Mouse (Mus musculus) c-Kit-positive CD71-positive TER-119-positive erythroid progenitor cells, embryonic 14.5 days (primary cell): ENCODE measurements around the gene Sec31a.
A peak's percentile ranks its signal among the peaks of the same experiment; 100 is the strongest.
"Not testable (repeated sequence)": the region's sequence is repeated elsewhere in the genome, so short reads cannot be mapped to it uniquely, and the experiment has no call there.

Experiments
- DNase-seq: peaks from one replicate; pipeline ENCODE4 v3.0.0-alpha.2; 2013; ENCODE audit warnings: low spot score

Gene Sec31a

DNA sequence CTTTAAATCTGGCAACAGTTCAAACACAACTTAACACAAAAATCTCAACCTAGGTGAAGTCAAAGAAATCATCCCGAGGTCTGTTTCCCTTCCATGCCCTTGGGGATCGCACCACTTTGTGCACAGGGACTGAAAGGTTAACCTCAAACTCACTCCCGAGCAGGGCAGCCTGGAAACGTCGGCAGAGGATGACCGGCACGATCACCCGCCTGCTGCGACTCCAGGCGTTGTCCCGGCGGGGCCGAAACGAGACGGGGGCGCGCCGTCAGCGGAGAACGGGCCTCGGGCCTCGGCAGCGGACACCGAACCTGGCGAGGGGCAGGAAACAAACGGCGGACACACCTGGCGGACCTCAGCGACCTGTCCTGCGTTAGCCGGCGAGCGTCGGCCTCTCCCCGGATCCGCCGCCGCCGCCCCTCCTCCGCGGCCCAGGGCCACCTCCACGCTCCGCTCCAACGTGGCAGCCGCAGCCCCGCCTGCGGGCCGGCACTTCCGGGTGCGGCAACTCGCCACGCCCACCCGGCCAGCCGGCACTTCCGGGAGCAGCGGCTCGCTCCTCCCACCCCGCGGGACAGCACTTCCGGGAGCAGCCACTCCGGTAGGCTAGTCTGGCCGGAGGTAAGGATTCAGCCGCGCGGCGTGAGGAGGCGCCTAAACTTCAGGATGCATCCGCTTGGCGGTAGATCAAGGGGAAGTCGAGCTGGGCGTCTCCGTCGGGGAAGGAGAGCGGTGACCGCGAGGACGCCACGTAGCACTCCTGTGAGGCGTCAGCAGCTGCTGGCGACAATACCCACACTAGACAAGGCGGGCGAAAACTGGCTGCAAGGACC, at the start of gene Sec31a:
Sec31a (minus strand) TSS at position 474 of the 830 bp plus-strand sequence.
- DNase-seq = peak; percentile 87

DNA sequence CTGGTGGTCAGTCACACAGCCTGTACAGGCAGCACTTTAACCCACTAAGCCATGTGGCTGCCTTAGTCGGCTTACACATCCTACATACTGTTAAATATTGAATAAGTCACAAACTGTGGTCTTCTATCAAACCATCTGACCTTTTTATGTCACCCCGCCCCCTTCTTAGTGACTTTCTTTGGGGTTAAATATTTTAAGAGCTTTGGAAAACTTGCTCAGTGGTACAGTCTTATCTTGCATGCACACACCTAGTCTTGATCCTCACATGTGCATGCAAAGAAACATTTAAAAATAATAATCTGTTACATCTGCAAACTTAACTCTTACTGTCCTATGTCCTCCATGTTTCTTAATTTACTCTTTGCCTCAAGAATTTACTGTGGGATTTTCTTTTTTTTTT, 46.3 kb upstream of the Sec31a start:
- DNase-seq = no peak

DNA sequence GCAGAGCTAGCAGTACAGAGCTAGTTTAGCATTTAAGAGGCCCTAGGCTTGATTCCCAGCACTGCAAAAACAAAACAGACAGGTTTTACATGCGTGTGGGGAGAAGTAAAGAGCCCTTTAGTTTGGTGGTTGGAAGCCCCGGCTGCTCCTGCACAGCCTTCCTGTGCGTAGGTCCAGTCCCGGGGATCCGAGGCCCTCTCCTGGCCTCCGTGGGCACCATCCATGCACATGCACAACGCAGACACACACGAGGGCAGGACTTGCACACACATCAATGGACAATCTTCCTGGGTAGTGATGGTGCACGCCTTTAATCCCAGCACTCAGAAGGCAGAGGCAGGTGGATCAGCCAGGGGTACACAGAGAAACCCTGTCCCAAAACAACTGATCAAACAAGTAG, 45.5 kb upstream of the Sec31a start:
- DNase-seq = no peak

DNA sequence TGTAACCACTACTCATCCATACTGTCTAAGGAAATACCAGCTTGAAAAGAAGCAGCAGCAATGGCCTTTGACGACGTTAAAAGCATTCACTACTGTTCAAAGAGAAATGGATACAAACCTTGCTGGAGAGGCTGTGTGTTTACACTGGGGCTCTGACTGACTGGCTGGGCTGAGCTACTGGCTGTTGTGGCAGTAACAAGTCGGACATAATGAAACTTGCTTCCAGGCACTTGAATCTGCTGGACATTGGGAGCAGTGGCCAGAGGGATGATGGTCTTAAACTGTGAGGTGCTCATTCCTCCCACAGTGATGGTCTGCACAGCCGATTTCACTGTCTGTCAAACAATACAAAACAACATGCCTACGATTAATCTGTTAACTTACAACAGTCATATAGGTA, 43.4 kb upstream of the Sec31a start:
- no peak for DNase-seq

DNA sequence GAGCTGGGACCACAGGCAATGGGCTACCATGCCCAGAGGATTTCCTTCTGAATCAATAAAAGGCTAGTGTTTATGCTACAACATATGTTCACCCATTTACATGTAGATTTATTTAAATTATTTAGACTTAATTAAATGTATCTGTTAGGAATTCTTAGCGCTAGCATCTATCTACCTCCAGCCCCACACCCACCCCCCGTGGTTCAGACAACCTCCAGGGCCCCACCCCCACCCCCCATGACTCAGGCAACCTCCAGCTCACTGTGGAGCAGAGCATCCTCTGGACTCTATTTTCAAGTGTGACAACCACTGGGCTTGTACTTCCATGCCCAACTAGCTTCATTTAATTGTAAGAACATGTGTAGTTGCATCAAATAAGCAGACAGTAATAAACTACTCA, 35.8 kb upstream of the Sec31a start:
- DNase-seq = no peak

DNA sequence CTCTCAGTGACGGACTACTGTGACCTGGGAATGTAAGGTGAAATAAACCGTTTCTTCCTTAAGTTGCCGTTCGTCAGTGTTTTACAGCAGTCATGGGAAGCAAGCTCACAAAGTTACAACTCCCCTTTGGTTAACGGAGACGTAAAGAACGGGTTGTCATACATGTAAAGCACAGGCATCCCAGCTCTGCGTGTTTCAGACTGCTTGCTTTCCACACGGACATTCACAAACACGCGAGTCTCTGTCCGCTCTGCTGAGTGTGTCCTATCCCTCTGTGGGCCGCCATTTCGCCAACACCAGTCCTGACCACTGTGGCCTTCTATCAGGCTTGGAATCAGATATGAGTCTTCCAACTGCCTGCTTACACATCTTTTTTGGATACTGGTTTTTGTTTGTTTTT, 22.8 kb upstream of the Sec31a start:
- DNase-seq = no peak

DNA sequence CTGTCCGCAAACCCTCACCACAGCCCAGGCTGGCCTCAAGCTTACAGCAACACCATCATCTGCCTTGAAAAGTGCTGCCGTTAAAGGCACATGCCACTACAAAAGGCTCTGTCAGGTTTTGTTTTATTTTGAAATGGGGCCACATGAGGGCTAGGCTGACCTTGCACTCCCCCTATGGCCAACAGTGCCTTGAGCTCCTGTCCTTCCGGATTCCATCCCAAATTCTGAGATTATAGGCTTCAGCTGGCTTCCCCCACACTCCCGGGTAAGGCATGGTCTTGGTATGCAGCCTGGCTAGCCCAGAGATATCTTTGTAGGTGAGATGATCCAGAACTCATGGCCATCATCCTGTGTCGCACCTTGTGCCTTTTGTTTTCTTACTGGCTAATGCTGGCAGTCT, 21.9 kb upstream of the Sec31a start:
- DNase-seq = no peak

DNA sequence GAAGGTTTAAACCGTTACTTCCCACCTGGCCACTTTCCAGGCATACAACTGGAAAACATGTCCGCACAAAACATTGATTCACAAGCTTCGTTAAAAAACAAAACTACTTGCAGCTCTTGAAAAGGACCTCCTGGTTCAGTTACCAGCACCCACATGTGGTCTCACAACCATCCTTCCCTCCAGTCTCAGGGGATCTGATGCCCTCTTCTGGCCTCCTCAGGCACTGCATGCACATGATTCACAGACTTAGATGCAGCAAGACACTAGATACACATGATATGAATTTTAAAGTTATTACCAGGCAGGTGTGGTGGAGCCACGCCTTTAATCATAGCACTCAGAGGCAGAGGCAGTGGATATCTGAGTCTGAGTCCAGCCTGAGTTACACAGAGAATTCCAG, 21.1 kb upstream of the Sec31a start:
- no peak for DNase-seq

DNA sequence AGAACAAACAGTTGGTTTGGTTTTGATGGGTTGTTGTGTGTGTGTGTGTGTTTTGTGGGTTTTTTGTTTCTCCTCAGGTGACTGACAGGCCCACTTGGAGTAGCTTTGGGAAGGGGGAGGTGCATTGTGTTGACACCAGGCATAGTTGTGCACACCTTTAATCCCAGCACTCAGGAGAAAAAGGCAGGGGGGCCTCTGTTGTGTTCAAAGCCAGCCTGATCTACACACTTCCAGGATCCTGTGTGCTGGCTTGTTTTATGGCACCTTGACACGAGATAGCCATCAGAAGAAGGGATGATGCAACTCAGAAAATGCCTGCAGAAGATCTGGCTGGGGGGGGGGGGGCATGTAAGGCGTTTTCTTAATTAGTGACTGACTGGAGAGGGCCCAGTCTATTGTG, 14.9 kb upstream of the Sec31a start:
- DNase-seq = no peak

DNA sequence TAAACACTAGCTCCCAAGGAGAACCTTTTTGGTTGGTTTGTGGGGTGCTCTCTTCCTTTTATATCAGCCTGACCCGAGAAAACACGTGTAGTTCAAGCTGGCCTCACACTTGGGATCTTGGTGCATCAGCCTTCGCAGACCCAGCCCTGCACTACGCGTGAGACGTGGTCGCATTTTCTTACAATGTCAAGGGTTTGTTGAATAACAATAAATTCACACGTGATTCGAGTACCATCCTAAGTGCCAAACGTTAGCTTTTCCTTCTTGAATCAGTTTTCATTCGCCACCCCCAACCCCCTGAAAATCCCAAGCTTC, 14.0 kb upstream of the Sec31a start:
- no peak for DNase-seq

DNA sequence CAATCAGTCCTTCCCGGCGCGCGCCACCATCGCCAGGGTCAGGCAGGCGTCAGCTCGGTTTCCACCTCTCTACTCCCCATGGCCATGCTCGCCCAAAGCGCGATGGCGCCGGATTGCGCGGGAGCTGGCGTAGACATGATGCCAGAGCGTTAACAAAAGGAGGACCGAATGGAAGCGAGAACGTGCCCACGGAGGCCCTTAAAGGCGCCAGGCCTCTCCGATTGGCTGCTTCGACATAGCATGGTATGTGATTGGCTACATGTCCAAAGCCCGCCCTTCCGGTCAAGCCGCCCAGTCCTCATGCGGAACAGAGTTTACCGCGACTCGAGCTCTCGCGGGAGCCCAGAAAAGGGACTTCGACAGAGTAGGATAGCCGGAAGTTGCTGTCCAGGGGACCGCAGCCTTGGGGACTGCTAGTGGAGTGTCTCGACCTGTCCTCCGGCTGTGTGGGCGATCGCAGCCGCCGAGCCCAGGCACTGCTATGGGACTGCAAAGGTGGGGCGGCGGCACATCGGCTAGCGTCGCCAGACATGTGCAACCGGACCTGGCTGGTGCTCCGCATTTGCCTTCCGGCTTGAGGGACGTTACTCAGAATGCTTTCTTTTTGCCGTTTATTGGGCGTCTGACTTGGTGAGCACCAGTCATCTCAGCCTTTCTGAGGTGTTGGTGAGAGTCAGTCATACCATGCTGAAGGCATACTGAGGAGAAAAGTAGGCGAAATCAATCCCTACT, 13.5 kb upstream of the Sec31a start:
- DNase-seq = peak; percentile 94

DNA sequence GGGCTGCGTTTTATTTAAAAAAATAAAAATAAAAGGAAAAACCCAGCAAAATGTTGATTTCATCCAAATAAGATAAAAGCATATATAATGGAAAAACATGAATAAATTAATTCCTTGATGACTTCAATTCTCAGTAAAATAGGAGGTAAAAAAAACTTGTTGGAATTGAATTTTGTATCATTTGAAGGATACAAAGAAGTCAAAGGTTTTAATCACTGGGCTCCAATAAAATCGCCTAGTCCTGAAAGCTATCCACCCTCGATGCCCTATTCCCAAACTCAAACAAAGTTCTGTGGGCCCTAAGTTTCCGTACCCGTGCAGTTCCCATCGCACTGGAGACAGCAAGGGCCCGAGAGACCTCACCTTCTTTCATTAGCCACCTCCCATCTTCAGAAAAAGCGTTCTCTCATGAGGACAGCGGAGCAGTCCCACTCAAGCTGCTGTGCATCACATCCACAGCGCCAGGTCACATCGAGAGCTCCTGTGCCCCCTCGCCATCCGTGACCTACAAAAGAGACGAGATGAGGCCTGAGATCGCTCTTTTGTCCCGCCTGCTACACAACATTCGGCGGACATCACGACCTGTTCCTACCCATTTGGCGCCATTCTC, 12.8 kb upstream of the Sec31a start:
- DNase-seq = no peak

DNA sequence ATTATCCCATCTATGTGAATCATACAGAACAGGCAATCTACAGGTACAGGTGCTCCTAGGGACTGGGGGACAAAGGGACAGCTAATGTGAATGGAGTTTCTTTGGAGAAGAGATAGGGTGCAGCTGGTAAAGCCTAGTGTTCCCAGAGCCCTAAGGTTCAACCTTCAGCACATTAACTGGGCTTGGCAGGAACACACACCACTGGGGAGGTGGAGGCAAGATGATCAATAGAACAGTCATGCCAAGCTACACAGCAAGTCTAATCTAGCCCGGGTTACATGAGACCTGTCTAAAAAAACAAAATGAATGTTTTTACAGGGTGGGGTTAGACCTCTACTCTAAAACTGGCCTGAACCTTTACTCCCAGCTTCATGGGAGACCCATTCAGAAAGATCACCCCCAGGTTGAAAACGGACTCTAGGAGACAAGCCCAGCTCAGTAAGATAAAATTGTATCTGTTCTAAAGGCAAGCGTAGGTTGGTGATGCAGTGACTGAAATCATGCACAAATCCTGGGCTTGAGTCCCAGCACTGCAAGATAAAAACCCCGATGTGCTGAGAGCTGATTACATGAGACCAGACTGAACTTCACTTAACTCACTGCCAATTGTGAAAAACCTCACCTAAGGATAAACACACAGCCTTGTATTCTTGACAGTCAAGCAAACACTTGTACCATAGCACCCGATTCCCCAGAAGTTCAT, 12.1 kb upstream of the Sec31a start:
- peak; percentile 39 for DNase-seq

DNA sequence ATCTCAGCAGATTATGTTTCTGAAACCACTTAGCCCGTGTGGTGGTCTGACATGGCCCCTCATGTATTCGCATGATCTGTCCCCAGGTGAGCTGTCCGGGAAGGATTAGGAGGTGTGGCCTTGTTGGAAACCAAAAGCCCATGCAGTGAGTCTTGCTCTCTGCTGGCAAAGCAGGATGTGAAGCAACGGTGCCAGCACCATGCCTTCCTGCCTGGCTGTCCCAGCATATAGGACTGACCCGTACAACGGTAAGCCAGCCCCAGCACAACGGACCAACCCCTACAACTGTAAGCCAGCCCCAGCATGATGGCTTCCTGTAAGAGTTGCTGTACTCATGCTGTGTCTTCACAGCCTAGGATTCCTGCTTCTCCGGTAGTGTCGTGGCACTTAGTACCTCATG, 11.2 kb upstream of the Sec31a start:
- DNase-seq = no peak

DNA sequence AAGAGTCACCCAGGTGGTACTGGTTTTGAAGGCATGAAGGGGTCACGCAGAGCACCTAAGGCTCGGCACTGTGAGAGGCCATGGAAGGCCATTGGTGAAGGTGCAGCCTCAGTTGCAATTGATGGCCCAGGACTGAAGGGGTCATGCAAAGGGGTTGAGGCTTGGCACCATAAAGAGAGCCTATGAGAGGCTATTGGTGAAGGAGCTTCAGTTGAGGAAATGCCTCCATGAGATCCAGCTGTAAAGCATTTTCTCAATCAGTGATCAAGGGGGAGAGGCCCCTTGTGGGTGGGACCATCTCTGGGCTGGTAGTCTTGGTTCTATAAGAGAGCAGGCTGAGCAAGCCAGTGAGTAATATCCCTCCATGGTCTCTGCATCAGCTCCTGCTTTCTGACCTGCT, 9.8 kb upstream of the Sec31a start:
- DNase-seq = not testable (repeated sequence)

DNA sequence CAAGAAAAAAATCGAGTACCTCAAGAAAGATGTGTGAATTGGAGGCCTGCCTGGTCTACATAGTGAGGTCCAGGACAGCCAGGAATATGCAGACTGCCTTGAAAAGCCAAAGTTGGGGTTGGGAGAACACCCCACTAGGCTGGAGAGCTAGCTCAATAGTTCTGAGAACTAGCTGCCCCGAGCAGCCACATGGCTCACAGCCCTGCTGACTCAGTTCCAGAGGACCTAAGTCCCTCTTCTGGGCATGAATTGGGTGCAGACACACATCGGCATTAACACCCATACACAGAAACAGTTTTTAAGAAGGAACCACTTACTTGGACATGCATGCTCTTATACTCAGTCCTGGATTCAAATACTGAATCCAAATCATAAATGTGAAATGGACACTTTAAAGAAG, 8.2 kb upstream of the Sec31a start:
- no peak for DNase-seq

DNA sequence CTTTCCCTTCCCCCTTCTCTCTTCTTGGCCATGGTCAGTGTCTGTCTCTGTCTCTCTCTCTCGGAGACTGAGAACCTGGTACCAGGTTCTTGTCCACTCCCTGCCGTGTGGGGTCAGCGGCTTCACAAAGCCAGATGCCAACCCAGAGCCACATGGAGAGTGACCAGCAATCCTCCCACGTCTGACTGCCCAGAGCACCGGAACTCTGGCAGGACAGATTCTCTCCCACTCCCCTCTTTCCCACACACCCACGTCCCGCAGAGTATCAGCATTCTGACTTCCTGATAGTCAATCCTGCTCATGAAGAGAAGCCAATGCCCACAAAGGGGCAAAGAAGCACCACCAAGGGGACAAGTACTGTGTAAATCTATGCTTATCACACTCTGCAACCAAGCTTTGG, 7.6 kb upstream of the Sec31a start:
- DNase-seq = no peak

DNA sequence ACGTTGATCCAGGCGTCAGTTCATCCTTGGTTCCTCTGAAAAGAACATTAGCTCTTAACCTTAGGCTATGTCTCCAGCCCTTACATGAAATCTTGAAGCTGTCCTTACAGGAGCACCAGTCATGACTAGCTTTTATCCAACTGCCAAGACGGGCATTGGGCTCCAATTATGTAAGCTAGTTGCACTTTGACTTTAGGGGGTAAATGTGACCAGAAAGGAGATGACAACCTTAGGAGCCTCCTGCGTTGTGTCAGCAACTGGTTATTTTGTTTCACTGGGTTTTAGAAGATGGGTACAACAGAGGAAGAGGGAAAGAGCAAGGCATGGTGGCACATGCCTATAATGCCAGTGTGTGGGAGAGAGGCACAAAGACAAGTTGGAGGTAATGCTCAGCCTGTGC, 2.8 kb upstream of the Sec31a start:
- DNase-seq = no peak

DNA sequence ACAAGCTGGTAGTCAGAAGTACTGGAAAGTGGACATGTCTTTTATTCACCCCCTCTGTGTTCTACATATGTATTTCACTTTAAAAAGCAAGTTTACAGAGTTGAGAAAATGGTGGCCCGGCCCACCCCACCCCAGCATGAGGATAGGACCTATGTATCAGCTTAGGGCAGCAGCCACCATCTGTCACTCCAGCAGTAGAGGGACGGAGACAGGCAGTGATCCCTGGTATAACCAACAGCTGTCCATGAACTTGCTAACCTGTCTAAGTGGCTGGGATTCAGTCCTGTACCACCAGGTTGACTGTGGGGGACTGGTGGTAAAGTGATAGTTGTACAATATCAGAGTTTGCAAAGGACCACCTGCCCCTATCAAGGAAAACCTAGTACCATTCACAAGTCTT, 2.0 kb upstream of the Sec31a start:
- no peak for DNase-seq

DNA sequence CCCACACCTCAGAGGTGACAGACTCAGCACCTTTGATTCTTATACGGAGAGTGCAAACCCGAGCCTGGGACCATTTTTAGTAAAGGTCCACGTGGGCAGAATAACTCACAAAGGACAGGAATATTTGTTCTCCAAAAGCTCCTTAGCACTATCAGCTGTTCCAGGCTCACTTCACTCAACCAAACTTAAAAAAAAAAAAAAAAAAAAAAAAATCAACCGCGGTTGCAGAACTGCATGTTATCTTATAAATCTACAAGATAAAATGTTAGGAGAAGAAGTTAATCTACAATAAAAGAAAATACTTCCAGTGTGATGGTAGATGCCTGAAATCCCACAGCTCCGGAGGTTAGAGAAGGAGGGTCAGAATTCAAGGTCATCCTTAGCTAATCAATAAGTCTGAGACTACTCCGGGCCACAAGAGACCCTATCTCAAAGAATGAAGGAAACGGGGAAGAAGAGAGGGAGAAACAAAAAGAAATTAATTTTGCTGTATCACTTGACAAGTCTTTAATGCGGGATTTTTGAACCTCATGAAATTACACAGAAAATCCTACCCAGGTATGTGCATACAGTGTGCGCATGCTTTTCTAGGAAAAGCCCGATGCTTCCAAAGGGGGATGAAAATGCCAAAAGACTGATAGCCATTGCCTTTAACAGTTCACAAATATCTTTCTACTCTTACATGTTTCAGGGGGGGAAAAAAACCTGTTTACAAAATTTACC, 1.4 kb downstream of the Sec31a start:
- DNase-seq = no peak

DNA sequence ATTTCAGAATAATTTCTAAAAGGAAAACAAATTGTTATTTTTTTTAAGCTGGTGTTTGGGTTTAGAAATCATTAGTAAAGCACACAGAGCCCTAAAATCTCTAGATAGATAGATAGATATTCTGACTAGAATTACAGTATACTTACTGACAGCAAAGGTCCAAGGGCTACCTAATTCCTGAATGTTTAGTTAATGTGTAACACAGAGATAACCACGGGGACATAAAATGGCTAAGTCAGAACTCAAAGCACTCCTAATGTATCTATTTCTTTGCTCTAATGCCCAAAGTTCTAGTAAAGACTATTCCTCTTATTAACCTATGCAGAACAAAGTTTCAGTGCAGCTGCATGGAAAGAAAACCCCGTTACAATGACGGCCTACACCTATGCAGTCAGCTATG, 3.1 kb downstream of the Sec31a start:
- DNase-seq = no peak

DNA sequence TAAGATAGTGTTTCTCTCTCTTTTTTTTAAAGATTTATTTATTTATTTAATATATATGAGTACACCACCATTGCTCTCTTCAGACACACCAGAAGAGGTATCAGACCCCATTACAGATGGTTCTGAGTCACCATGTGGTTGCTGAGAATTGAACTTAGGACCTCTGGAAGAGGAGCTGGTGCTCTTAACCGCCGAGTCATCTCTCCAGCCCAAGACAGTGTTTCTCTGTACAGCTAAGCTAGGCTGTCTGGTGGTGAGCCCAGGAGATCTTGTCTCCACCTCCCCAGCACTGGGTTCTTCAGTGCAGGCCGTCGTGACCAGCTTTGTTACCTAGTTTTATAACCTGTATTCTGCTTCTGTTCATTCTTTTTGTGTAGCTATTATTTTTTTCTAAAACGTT, 5.8 kb downstream of the Sec31a start:
- no peak for DNase-seq
